Comparison of ENCODE assay signal across 28 mouse cellular contexts in genomic region chr4:128273146-128273545, GRCm38 (mm10). TPM values are rescaled to one million over a fixed set of nuclear protein-coding genes. Genes with fewer than 3 reads are reported as not detected.
A peak's percentile ranks its signal among the peaks of the same experiment; 100 is the strongest.
DNase-seq lines count a peak whose midpoint lies in the region; ATAC-seq lines count a peak whose summit lies in the region.
"Had no signal": no experiment of that assay in that cellular context is flagged by ENCODE, and none has a peak within 500 bp of the region (broad histone marks: within the 10 kb centered on the region; RNA-seq: fewer than 3 reads in every experiment).

No protein-coding gene starts in this region.

- H3K27me3 ChIP-seq in embryonic facial prominence, embryonic 13.5 days: no peaks in the 10 kb centered on the region
- no peaks in the 10 kb centered on the region for H3K27me3 ChIP-seq in embryonic facial prominence, embryonic 10.5 days (replicated peaks; ENCODE audit: low read depth, poor library complexity, severe bottlenecking)
- no peaks in the 10 kb centered on the region for H3K27me3 ChIP-seq in limb, embryonic 15.5 days
- H3K27me3 ChIP-seq in limb, embryonic 10.5 days (ENCODE audit: low read depth, poor library complexity, severe bottlenecking): no peaks in the 10 kb centered on the region
- H3K27me3 ChIP-seq in neural tube, embryonic 13.5 days: no peaks in the 10 kb centered on the region
- H3K27me3 ChIP-seq: embryonic facial prominence, embryonic 12.5 days; forebrain, embryonic 13.5 days; Patski had no signal

- no peak overlapping the region for H3K9ac ChIP-seq in embryonic facial prominence, embryonic 13.5 days
- H3K9ac ChIP-seq in limb, embryonic 15.5 days: no peak overlapping the region
- H3K9ac ChIP-seq in neural tube, embryonic 13.5 days: no peak overlapping the region
- H3K9ac ChIP-seq: embryonic facial prominence, embryonic 12.5 days; forebrain, embryonic 13.5 days had no signal

- H3K4me2 ChIP-seq in embryonic facial prominence, embryonic 13.5 days: no peak overlapping the region
- no peak overlapping the region for H3K4me2 ChIP-seq in limb, embryonic 15.5 days
- no peak overlapping the region for H3K4me2 ChIP-seq in neural tube, embryonic 13.5 days
- H3K4me2 ChIP-seq: embryonic facial prominence, embryonic 12.5 days; forebrain, embryonic 13.5 days had no signal

- H3K36me3 ChIP-seq in embryonic facial prominence, embryonic 13.5 days: no peaks in the 10 kb centered on the region
- H3K36me3 ChIP-seq in embryonic facial prominence, embryonic 10.5 days (replicated peaks): no peaks in the 10 kb centered on the region
- H3K36me3 ChIP-seq in limb, embryonic 15.5 days: no peaks in the 10 kb centered on the region
- no peaks in the 10 kb centered on the region for H3K36me3 ChIP-seq in limb, embryonic 10.5 days
- H3K36me3 ChIP-seq in neural tube, embryonic 13.5 days: no peaks in the 10 kb centered on the region
- H3K36me3 ChIP-seq: embryonic facial prominence, embryonic 12.5 days; heart, embryonic 10.5 days had no signal

- no peaks in the 10 kb centered on the region for H3K9me3 ChIP-seq in embryonic facial prominence, embryonic 13.5 days
- H3K9me3 ChIP-seq in embryonic facial prominence, embryonic 10.5 days: no peaks in the 10 kb centered on the region
- H3K9me3 ChIP-seq in limb, embryonic 15.5 days: no peaks in the 10 kb centered on the region
- no peaks in the 10 kb centered on the region for H3K9me3 ChIP-seq in limb, embryonic 10.5 days (replicated peaks)
- H3K9me3 ChIP-seq in neural tube, embryonic 13.5 days: no peaks in the 10 kb centered on the region
- H3K9me3 ChIP-seq: embryonic facial prominence, embryonic 12.5 days; forebrain, embryonic 13.5 days; heart, embryonic 10.5 days had no signal

- ATAC-seq in embryonic facial prominence, embryonic 13.5 days (ENCODE audit: insufficient number of reproducible peaks, insufficient read depth, low FRiP score, low TSS enrichment, low read depth): 0 out of 2 replicates have a peak, but pooled peaks have one; percentile 10
- 0 out of 2 replicates have a peak, but pooled peaks have one; percentile 31 for ATAC-seq in limb, embryonic 15.5 days (ENCODE audit: insufficient number of reproducible peaks, low FRiP score, low TSS enrichment, low read depth)
- peak; percentile 28; the same call in 1 of the 2 replicates for ATAC-seq in neural tube, embryonic 13.5 days (ENCODE audit: low read depth)
- ATAC-seq: activated CD4-positive, CD25-positive, alpha-beta regulatory T cell, adult 4 months; forebrain, embryonic 13.5 days; inflammation-experienced regulatory T-cells, adult 6 months; Patski had no signal

- H3K27ac ChIP-seq in embryonic facial prominence, embryonic 13.5 days: no peak overlapping the region
- H3K27ac ChIP-seq in embryonic facial prominence, embryonic 10.5 days (replicated peaks): no peak overlapping the region
- no peak overlapping the region for H3K27ac ChIP-seq in limb, embryonic 15.5 days
- no peak overlapping the region for H3K27ac ChIP-seq in limb, embryonic 10.5 days
- peak overlapping the region; percentile 71 for H3K27ac ChIP-seq in neural tube, embryonic 13.5 days (replicated peaks)
- H3K27ac ChIP-seq: embryonic facial prominence, embryonic 12.5 days; forebrain, embryonic 13.5 days; heart, embryonic 10.5 days; kidney, postnatal 0 days had no signal

- peaks cover 18% of the 10 kb centered on the region for H3K4me1 ChIP-seq in embryonic facial prominence, embryonic 13.5 days
- no peaks in the 10 kb centered on the region for H3K4me1 ChIP-seq in embryonic facial prominence, embryonic 10.5 days
- H3K4me1 ChIP-seq in limb, embryonic 15.5 days: peaks cover 12% of the 10 kb centered on the region; the same call in 1 of the 2 replicates
- peaks cover 9% of the 10 kb centered on the region; the same call in 1 of the 2 replicates for H3K4me1 ChIP-seq in limb, embryonic 10.5 days
- peaks cover 44% of the 10 kb centered on the region for H3K4me1 ChIP-seq in neural tube, embryonic 13.5 days (replicated peaks)

- WGBS in embryonic facial prominence, embryonic 13.5 days: 72% methylated on average over 11 of the region's 11 CpGs
- whole genome bisulfite sequencing in embryonic facial prominence, embryonic 10.5 days: 84% methylated on average over 11 of the region's 11 CpGs
- WGBS in limb, embryonic 15.5 days: 49% methylated on average over 11 of the region's 11 CpGs
- WGBS in limb, embryonic 10.5 days: 91% methylated on average over 11 of the region's 11 CpGs
- WGBS in neural tube, embryonic 13.5 days: 66% methylated on average over 11 of the region's 11 CpGs

- H3K4me3 ChIP-seq in embryonic facial prominence, embryonic 13.5 days: no peak overlapping the region
- H3K4me3 ChIP-seq in embryonic facial prominence, embryonic 10.5 days: no peak overlapping the region
- H3K4me3 ChIP-seq in limb, embryonic 15.5 days: no peak overlapping the region
- H3K4me3 ChIP-seq in limb, embryonic 10.5 days: no peak overlapping the region
- no peak overlapping the region for H3K4me3 ChIP-seq in neural tube, embryonic 13.5 days
- H3K4me3 ChIP-seq: embryonic facial prominence, embryonic 12.5 days; erythroblast, embryonic 14.5 days; forebrain, embryonic 13.5 days; heart, embryonic 10.5 days had no signal

- DNase-seq in embryonic facial prominence, embryonic 10.5 days (ENCODE audit: low spot score): no peak
- no peak for DNase-seq in limb, embryonic 10.5 days (ENCODE audit: low spot score)
- no peak for DNase-seq in neural tube, embryonic 10.5 days (ENCODE audit: extremely low spot score, low spot score)
- no peak for DNase-seq in kidney, adult 11 months
- DNase-seq: adrenal gland, adult 8-10 months; heart, postnatal 4 days; kidney, adult 2 months; layer of hippocampus, adult 9-11 months; right cerebral cortex, postnatal 25 days; thymus, postnatal 14 days had no signal

RNA-seq across cellular contexts. Expression of gene Hmgb4, which starts 12.4 kb away (rescaled TPM):
- not detected in 2 replicates for polyA plus RNA-seq in embryonic facial prominence, embryonic 13.5 days (2015; fragmentation: Nextera tagmentation; extraction: Ambion mirVana)
- not detected in 2 replicates for polyA plus RNA-seq in embryonic facial prominence, embryonic 10.5 days (2016; fragmentation: Nextera tagmentation; extraction: Ambion mirVana)
- polyA plus RNA-seq in limb, embryonic 15.5 days (2015; fragmentation: Nextera tagmentation; extraction: Ambion mirVana): not detected in 2 replicates
- polyA plus RNA-seq in limb, embryonic 10.5 days (2016; fragmentation: Nextera tagmentation; extraction: Ambion mirVana): not detected in 2 replicates
- not detected in 2 replicates for polyA plus RNA-seq in neural tube, embryonic 13.5 days (2015; fragmentation: Nextera tagmentation; extraction: Ambion mirVana)
- polyA plus RNA-seq: activated CD4-positive, CD25-positive, alpha-beta regulatory T cell, adult 4 months; embryonic facial prominence, embryonic 12.5 days; erythroblast, embryonic 14.5 days; forebrain, embryonic 13.5 days; heart, embryonic 10.5 days; heart, embryonic 16.5 days; inflammation-experienced regulatory T-cells, adult 6 months; kidney, adult 2 months; kidney, postnatal 0 days; large intestine, adult 2 months; liver, adult 2 months; liver, embryonic 16.5 days; lung, postnatal 0 days; Patski; spleen, adult 2 months; stomach, embryonic 14.5 days had no signal
